Mouse (Mus musculus) urinary bladder, postnatal 36 days (tissue): Measurements from ENCODE around the gene Neurl3.

ENCODE experiments used
- DNase-seq, 2 experiments: peaks; one replicate each; pipeline ENCODE4 v3.0.0; 2022; ENCODE audit warnings: low spot score in 2 of 2, mixed read lengths in 1 of 2

Neurl3 gene

DNA sequence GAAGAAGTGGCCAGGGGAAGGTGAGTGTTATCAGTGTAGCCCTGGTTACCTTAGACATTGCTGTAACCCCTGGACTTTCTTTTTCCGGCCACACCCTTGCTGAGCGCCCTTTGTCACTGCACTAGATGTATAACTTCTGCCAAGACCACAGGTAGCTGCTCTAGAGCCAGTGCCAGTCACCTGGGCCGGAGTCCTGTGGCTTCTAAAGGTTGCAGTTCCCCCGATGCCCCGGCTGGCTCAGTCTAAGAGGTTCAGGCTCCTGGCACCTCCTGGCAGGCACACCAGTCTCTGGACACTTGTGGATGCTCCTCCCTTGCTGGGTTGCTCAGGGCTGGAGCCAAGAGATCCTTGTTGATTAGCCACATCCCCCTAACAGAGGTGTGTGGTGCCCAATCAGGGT, at the start of gene Neurl3:
Gene Neurl3 (minus strand): TSS at position 225 of the 400 bp plus-strand sequence.
- DNase-seq = no peak

DNA sequence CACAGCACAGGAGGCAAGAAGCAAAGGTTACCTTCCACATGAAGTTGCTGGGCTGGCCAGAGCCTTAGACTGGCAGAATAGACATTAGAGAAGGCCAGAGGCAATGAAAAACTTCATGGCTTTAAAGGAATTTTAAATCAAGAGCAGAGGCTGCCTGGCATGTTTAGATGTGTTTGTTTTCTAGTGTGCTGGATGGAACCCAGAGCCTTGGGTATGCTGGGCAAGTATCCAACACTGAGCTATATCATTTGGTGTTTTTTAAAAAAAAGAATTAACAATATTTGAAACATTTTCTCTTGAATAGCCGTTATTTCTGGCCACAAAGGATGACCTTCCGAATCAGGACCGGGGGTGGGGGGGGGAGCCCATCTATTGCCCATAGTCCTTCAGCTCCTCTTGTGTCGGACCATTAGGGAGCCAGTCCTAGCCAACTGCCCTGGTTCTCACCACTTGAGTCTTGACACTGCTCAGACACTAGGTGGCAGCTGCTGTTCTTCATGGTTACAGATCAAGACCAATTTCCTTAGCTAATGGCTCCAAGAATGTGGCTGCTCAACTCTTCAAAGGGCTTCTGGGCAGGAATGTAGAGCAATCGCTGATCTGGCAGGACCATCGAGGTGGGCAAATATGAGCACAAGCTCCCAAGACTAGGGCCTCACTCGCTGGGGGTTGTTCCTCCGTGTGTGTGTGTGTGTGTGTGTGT, 49.4 kb upstream of the Neurl3 start:
- peak in 1 of 2 experiments; percentile 52 for DNase-seq

DNA sequence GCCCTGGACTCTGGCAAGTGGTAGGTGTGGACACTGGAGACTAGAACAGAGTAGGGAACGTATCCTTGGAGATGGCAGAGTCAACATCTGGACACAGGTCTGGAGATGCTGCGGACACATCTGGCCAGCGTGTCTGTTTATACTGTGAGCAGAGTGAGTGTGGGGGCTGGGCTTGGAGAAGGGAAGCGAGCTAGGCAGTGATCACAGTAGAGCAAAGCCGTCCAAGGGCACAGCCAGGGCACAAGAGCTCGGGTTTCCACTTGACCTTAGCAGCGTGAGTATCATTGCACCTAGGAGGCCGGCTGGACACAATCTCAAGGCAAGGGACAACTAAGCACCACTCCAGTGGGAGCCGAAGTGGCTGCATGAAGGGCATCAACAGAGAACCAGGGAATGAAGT, 48.6 kb upstream of the Neurl3 start:
- DNase-seq = no peak

DNA sequence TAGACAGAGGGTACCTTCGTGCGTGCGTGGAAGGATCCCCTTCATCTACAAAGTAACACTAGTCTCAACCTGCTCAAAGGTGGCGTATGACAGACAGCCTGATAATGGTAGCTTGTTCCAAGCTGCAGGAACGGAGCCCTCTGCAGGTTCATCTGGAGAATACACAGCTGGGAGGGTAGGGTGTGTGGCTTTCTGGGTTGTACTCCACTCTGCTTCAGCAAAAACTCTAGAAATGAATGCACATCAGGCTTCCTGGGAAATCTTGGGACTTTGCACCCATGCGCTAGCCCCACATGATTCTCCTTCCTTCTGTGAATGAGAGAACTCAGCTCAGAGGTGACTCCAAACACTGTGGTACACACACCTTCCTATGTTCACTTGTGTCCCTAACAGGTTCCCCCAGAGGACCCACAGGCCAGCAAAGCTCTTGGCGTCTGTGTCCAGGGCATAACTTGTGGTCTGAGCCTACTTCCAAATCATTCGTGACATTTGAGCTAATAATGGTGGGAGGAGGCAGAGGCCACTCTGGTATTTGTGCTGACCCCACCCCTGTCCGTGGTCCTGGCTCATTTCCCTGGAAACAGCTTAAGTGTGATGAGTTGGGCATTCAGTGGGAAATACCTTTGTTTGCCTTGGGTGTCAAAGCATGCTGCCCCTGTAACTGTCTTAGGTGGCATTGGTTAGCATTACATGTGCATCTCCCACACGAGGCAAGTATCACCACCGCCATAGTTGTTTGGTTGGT, 47.5 kb upstream of the Neurl3 start:
- no peak for DNase-seq

DNA sequence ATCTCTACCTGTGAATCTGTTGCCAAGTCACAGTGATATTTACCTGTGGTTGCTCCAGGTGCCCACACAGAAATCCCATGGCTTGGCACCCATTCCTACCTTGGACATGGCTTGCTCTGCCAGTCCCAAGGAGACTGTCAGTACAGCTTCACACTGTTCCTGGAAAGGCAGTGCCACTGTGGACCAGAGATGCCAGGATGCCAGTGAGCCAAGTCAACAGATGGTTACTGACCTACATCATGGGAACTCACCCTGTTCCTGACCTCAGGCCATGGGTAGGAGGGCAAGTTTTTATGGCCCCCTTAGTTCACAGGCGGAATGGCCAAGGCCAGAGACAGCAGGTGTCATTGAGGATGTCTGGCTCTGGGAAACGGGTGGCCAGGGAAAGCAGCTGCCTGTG, 46.7 kb upstream of the Neurl3 start:
- DNase-seq = no peak

DNA sequence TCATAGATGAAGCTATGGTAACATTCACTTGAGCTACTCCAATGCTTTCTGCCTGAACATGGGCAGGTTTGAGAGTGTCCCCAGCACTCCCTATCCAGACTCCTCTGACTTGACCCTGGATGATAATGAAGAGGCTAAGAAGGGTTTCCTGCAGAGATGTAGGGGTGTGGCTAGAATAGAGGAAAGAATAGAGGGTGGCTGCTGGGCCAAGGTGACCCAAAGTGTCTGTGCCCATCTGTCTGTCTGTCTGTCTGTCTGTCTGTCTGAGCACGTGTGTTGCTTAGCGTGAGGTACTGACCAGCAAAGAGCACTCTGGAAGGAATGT, 41.3 kb upstream of the Neurl3 start:
- no peak for DNase-seq

DNA sequence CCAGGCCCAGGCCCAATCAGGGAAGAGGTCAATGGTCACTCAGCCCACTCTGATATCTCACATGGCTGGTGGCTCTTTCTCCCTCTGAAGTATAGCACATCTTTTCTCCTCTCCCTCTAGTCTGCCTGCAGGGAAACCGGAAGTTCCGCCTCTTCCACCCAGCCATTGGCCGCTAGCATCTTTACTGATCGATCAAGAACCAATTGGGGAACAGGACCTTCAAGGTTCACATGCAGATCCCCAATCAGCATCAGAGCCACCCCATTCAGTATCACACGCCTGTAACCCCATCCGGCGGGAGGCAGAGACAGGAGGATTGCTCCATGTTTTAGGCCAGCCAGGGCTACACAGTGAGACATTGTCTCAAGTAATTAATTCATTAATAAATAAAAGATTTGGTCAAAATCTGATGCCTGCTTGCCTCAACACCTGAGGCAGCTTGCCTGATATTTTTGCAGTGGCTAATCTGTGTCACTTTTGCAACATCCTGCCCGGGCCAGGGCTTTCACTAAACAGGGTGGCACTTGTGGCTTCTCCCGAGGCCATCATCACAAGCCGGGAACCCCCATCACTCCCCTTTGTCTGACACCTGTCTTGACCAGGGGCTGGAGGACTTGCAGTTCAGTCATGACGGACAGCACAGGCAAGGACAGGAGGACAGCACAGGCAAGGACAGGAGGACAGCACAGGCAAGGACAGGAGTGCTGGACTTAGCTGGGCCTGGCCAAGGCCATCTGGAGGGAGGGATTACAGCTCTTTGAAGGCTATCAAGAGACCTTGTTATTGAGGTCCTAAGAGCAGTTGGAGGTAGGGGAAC, 40.7 kb upstream of the Neurl3 start:
- DNase-seq = no peak

DNA sequence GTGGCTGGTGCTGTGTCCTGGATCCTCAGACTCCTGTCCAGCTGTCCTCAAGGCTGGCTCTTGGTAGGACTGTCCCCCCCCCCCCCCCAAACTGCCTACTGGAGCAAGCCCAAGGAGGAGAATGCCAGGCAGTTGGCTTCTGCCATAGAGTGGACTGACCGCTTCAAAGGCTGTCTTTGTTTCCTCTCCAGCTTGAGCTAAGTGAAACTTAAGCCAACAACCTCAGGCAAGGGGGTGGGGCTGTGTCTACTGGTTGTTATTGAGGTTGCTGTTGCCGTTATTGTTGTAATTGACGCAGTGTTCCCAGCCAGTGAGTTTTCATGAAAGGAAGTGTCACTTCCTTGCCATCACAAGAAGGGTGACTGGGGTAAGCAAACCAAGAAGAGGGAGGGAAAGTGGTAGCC, 35.0 kb upstream of the Neurl3 start:
- peak in 1 of 2 experiments; percentile 25 for DNase-seq

DNA sequence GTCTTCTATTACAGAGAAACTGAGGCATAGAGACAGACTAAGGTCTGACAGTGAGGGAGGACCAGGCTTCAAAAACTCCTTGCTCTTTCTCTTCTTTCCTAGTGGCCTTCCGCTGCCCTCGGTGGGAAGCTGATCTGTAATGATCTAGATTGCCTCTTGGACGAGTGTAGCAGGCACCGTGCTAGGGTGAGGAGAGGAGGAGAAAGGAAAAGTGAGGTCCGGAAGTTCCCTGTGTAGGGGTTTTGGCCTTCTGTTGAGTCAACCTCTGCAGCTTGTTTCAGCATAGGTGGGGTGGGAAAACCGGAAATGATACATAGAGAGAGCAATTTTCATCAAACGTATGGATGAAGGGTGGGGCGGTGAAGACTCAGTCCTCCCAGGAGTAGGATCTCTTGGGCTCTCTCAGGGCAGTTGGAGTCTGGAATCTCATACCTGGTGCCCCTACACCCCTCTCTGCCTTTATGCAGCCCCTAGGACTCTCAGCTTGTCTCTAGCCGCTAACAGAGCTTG, 34.5 kb upstream of the Neurl3 start:
- no peak for DNase-seq

DNA sequence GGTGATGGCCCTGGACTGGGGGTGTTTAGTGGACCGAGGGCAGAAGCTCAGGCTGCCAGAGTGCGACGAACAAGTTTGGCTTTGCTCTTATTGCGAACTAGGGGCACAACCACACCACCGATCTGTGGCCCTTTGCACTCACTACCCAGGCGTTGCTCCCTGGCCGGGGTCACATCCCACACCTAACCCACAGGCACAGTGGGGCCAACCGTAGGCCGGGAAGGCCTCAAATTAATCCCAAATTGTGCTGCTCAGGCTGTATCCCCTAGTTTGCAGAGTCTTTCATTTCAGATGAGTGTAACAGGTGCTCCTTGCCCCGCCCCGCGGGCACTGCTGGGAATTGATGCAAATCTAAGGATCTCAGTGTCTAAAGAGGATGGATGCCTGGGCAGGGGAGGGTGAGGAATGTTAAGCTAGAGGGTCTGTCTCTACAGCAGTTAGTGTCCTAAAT, 34.0 kb upstream of the Neurl3 start:
- no peak for DNase-seq

DNA sequence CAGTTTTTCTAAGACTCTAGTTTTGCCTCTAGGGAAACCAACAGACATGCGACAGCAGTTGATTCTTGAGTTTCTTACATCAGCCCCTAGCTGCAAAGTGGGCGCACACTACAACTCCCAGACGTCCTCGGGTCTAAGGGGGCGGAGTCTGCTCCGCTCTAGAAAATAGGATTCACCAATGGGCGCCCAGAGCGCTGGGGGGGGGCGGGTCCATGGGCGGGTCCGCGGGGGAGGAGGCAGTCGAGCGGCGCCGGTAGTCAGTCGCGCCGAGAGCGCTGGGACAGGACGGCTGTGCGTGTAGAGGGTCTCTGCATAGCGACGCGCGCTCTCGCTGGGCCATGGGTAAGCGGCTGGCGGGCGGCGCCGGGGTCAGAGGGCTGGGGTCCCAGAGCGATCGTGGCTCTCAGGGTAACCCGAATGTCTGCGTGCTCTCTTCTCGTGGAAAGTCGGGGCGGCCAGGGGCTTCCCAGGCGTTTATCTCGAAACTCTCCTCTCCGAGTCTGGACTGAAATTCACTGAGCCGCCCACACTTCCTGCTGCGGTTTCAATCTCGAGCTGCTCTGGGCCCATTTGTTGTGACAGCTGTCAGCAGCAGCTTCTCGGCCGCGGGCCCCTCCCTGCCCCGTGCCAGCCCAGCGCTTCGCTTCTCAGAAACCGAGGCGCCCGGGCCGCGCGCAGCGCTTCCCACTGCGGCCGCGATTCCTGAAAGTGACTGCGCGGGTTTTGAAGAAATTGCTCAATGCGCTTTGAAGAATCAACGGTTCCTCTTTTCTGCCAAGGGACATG, 33.2 kb upstream of the Neurl3 start, which contains the start of gene Arid5a:
Gene Arid5a (plus strand): TSS at position 239 of the 786 bp plus-strand sequence.
- peak; percentile 62 to 79 for DNase-seq

DNA sequence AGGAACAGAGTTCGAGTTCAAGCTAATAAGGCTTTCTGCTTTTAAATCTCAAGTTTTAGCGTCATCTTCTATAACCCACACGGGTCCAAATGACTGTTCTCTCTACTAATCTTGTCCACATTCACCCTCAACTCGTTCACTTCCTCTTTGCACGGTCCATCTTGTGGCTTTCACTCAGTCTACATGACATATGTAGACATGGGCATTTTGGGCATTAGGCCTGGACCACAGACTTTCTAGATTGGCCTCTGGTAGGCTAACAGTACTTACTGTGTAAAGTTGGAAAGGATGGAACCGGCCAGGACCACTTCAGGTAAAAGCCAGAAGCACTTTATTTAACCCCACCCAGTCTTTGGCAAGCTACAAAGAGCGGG, 32.6 kb upstream of the Neurl3 start:
- no peak for DNase-seq

DNA sequence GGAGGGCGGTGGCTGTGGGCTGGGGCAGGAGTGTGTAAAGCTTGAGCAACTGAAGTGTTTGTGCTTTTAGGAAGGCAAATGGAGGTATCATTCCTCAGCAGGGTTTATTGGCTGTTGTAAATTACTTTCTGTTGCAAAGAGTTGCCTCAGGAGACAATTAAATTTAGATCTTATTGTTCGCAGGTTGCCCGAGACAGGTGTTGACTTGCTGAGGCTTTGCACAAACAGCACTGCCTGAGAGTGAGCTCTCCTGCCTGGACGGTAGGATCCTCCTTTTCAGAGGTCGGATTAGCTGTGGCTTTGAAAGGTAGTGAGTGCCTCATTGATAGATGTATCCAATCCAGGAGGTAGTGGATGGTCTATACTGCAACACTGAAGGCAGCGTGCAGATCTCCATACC, 31.6 kb upstream of the Neurl3 start:
- no peak for DNase-seq

DNA sequence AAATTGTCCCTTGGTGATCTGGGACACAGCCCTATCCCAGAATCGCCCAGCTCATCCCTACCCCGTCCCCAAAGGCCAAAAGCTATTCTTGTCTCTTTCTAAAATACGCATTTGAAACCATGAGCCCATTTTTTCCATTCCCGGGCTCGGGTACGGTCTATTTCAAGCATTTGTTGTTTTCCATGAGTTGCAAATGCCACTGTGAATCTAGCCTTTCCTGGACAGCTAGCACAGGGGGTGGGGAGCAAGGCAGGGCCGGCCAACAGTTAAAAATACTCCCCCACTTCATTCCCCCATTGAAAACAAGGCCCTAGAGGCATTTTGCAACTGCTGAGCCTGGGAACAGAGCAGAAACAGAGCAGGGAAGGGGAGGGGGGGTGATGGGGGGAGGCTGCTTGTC, 30.3 kb upstream of the Neurl3 start:
- peak in 1 of 2 experiments; percentile 20 for DNase-seq

DNA sequence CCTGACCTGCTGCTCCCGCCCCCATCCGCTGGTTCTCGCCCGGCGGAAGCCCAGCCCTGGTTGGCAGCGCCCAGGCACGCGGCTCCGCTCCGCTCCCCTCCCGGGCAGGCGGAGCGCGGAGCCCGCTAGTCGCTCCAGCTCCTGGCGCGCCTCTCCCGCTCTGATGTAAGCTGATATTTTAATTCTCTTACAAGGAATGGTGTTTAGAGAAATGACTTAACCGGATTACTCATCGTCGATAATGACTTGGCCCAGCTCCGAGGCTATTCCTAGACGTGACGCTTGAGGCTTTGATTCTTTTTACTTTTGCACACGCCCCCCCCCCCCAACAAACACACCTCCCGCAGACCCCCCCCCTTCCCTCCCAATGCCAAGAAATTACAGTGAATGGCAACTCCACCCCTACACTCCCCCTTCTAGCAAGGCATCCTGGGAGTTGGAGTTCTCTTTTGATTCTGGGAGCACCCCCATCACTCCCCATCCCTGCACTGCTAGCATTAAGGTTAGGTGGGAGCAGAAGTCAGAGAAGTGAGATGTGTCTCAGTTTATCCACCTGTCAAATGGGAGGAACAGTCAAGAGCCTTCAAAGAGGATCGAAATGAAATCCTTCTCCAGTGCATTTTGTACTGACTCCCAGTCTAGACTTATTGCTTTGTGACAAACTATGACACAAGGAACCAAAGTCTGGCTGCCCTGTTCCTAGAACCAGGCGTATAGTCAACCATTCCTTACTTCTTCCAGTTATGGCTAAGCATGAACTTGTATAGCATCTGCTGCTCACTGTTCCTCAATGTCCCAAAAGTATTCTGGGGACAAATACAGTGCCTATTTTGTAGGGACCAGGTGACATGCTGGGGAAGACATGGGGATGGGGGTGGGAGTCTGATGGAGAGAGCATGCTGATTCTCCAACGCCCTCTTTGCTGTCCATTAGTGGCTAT, 29.2 kb upstream of the Neurl3 start:
- peak; percentile 65 to 83 for DNase-seq

DNA sequence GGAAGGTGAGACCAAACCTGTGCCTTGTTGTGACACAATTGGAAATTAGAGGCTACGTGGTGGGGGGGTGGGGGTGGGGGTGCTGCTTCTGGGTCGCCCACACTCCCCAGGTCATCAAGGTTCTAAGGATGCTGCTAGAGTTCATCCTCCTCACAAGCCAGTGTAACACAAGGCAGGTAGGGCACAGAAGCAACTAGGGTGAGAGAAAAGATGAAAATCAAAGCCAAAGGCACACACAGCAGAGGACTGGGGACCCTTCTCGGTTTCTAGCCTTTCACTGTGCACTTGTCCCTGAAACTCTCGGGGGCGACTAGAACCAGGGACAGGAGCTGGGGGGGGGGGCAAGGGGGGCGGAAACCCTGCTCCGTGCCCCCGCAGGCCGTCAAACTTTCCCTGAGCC, 28.5 kb upstream of the Neurl3 start:
- DNase-seq = no peak

DNA sequence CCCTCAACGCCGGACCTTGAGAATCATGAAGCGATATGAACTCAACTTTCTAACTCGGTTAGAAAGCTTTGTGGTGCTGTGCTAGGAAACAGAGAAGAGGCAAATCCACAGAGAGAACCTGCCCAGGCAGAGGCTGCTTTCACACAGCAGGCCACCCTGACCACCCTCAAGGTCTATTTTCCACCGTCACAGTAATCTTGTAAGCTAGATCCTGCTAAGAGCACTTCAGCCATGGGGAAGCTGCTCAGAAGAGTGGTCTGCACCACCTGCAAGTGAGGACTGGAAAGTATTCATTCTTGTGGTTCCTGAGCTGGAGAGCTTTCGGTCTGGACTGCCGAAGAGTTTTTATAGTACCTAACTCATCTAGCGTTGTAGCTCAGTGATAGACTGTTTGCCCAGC, 27.8 kb upstream of the Neurl3 start:
- no peak for DNase-seq

DNA sequence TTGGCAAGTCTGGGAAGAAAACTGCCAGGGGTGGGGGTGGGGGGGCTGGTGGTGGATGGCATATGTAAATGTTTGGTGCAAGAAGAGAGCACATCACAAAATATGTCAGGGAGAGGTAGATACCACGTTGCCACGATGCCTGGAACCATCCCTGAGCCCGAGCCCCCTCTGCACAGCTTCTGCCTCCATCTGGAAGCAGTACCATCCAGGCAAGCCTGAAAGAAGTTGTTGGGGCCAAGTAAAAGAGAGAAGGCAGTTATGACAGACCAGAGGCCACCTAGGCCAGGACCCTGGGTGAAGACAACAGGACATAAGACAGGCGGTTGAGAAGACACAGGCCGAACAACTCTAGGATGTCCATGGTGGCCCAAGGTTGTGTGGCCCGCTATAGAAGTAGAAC, 26.0 kb upstream of the Neurl3 start:
- DNase-seq = no peak

DNA sequence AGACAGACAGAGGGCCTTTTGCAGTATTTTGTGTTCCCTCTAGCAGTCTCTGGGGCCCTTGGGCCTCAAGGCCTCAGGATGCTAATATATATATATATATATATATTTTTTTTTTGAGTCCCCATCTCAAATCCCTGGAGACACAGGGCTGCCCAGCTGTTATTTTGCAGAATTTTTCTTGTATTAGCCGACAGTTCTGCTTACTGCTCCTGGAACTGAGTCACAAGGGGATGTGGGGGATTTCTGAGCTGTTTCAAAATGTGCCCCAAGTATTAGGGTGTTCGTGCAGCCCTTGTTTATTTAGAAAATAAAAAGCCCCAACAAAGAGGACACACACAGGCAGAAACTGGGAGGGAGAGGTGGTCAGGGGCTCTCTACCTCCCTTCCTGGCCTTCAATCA, 25.2 kb upstream of the Neurl3 start:
- DNase-seq = no peak

DNA sequence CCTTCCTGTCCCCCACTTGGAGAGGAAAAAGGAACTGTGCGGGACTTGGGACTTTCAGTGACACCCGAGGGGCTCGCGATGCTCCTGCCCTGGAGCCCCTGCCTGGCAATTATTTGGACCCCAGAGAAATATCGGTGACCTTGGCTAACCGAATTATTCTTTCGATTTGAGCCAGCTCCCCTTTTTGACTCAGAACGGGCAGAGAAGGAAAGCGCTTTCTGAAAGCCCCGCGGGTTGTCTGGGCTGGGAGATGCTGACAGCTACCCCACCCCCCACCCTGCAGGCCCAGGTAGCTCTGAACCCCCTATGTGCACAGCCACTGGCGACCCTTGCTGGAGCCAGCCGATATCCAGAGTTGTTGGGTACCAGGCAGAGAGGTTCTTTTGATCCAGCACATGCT, 24.6 kb upstream of the Neurl3 start:
- no peak for DNase-seq
